Mouse (Mus musculus): ENCODE results near the gene Pianp.

Pianp gene

GRCm38 (mm10) chr6:124996551-124997501 is at the start of gene Pianp:
Pianp (plus strand) TSS chr6:124996694.
- peak; percentile 71 for DNase-seq (ENCODE audit: low read depth, low spot score)

GRCm38 (mm10) chr6:124953991-124954715 is 42.3 kb upstream of the Pianp start:
- DNase-seq (ENCODE audit: low read depth, low spot score) = no peak

- DNase-seq (ENCODE audit: low read depth, low spot score) = no peak
These were observed 41.3 kb upstream of the Pianp start for GRCm38 (mm10) chr6:124955212-124955611.

GRCm38 (mm10) chr6:124958127-124958526 is 38.4 kb upstream of the Pianp start:
- no peak for DNase-seq (ENCODE audit: low read depth, low spot score)

- DNase-seq (ENCODE audit: low read depth, low spot score) = no peak
These were observed 36.5 kb upstream of the Pianp start for GRCm38 (mm10) chr6:124959960-124960359.

- DNase-seq (ENCODE audit: low read depth, low spot score) = no peak
These were observed 35.5 kb upstream of the Pianp start for GRCm38 (mm10) chr6:124961021-124961420.

GRCm38 (mm10) chr6:124964638-124965037 is 31.9 kb upstream of the Pianp start:
- no peak for DNase-seq (ENCODE audit: low read depth, low spot score)

- peak; percentile 96 for DNase-seq (ENCODE audit: low read depth, low spot score)
These were observed 31.3 kb upstream of the Pianp start, which contains the start of gene Cops7a for GRCm38 (mm10) chr6:124965088-124965719. Cops7a (minus strand) TSS chr6:124965538.

- DNase-seq (ENCODE audit: low read depth, low spot score) = no peak
These were observed 30.7 kb upstream of the Pianp start for GRCm38 (mm10) chr6:124965747-124966146.

GRCm38 (mm10) chr6:124966466-124967118 is 29.9 kb upstream of the Pianp start:
- peak; percentile 50 for DNase-seq (ENCODE audit: low read depth, low spot score)

GRCm38 (mm10) chr6:124967766-124968165 is 28.7 kb upstream of the Pianp start:
- peak; percentile 73 for DNase-seq (ENCODE audit: low read depth, low spot score)

GRCm38 (mm10) chr6:124992241-124992640 is 4.3 kb upstream of the Pianp start:
- no peak for DNase-seq (ENCODE audit: low read depth, low spot score)

GRCm38 (mm10) chr6:124993365-124993764 is 3.1 kb upstream of the Pianp start:
- DNase-seq (ENCODE audit: low read depth, low spot score) = no peak

- DNase-seq (ENCODE audit: low read depth, low spot score) = no peak
These were observed 2.6 kb upstream of the Pianp start for GRCm38 (mm10) chr6:124993876-124994275.

- DNase-seq (ENCODE audit: low read depth, low spot score) = no peak
These were observed 1.2 kb upstream of the Pianp start for GRCm38 (mm10) chr6:124995246-124995645.

GRCm38 (mm10) chr6:124995831-124996403 is 577 bp upstream of the Pianp start:
- no peak for DNase-seq (ENCODE audit: low read depth, low spot score)

GRCm38 (mm10) chr6:124998066-124998465 is 1.6 kb downstream of the Pianp start:
- DNase-seq (ENCODE audit: low read depth, low spot score) = no peak

GRCm38 (mm10) chr6:124999091-124999490 is 2.6 kb downstream of the Pianp start:
- no peak for DNase-seq (ENCODE audit: low read depth, low spot score)

- no peak for DNase-seq (ENCODE audit: low read depth, low spot score)
These were observed 3.1 kb downstream of the Pianp start for GRCm38 (mm10) chr6:124999546-124999945.

GRCm38 (mm10) chr6:125003706-125004105 is 7.2 kb downstream of the Pianp start:
- DNase-seq (ENCODE audit: low read depth, low spot score) = no peak

- DNase-seq (ENCODE audit: low read depth, low spot score) = no peak
These were observed 8.6 kb downstream of the Pianp start for GRCm38 (mm10) chr6:125005086-125005485.
